Mouse (Mus musculus): ENCODE results near the gene Abca6. TPM values are rescaled to one million over a fixed set of nuclear protein-coding genes. Genes with fewer than 3 reads are reported as not detected.

The Abca6 gene
- polyA plus RNA-seq, 1 experiment from 2014 or later = 38.6 TPM

DNA sequence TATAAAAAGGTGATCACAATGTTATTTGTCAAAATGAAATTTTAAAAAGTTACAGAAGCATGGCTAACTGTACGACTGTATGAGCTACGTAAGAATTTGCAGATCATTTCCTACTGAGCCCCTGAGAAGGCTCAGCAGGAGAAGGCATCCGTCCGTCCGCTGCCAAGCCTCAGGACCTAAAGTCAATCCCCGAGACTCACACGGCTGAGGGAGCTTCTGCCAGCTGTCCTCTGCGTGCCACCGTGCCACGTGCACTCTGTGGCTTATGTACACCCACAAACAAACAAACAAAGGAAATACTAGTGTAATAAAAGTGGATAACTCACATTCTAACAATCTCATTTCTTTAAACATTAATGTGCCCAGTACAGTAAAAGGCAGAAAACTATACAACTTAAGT lies 33.3 kb upstream of the Abca6 start:
- Histone ChIP-seq H3K9ac (replicated peaks) (no peak overlapping the region), H3K27me3 (ENCODE audit: insufficient read depth, low read length) (no peaks in the 10 kb centered on the region), H3K27ac (ENCODE audit: low read depth) (no peak overlapping the region), H3K4me2 (ENCODE audit: low read depth, low read length) (peak overlapping the region; percentile 49), H3K4me3 (ENCODE audit: low read depth, low read length) (no peak overlapping the region), H3K4me1 (ENCODE audit: insufficient read depth) (no peaks in the 10 kb centered on the region), H3K9me3 (ENCODE audit: low read length) (no peaks in the 10 kb centered on the region), H3K36me3 (replicated peaks; ENCODE audit: insufficient read depth, low read length) (no peaks in the 10 kb centered on the region)
- TF ChIP-seq EP300 (IDR thresholded peaks at IDR 0.05; ENCODE audit: low read depth) (no peak), CTCF (IDR thresholded peaks at IDR 0.05; ENCODE audit: low read depth) (no peak)
- DNase-seq = no peak
- 45% methylated on average over 10 of the region's 10 CpGs for WGBS (ENCODE audit: insufficient replicate concordance)
- ATAC-seq = peak; percentile 53

DNA sequence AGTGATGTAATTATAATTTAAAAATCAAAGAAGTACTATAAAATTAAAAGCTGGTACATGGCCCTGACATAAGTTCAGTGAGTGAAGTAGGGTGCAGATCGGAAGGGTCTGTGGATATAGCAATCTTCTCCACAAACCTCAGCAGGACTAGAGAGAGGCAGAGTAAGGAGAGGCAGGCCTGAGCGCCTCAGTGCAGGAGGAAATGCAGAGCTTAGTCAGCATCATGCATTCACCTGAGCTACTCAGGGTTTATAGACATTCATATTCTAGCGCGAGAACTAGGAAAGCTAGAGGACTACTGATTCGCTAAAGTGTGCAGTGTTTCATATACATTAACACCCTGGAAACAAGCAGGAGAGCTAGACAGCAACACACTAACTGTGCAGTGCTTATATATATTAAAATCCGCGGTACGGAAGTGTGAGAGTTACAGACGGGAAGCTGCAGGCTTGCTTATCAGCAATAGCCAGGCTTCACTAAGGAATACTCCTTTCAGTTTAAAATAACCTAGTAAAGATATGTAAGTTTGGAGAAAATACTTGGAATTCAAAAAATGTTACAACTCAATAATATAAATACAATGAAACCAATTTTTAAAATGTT lies 32.7 kb upstream of the Abca6 start:
- no peaks in the 10 kb centered on the region for H3K4me1 ChIP-seq (ENCODE audit: insufficient read depth)
- H3K9me3 ChIP-seq (ENCODE audit: low read length) = no peaks in the 10 kb centered on the region
- TF ChIP-seq EP300 (IDR thresholded peaks at IDR 0.05; ENCODE audit: low read depth) (no peak), CTCF (IDR thresholded peaks at IDR 0.05; ENCODE audit: low read depth) (no peak)
- H3K4me2 ChIP-seq (ENCODE audit: low read depth, low read length) = peak overlapping the region; percentile 44
- DNase-seq (no peak), ATAC-seq (peak; percentile 73)
- no peak overlapping the region for H3K9ac ChIP-seq (replicated peaks)
- no peak overlapping the region for H3K4me3 ChIP-seq (ENCODE audit: low read depth, low read length)
- 50% methylated on average over 9 of the region's 9 CpGs for WGBS (ENCODE audit: insufficient replicate concordance)
- no peaks in the 10 kb centered on the region for H3K36me3 ChIP-seq (replicated peaks; ENCODE audit: insufficient read depth, low read length)
- H3K27me3 ChIP-seq (ENCODE audit: insufficient read depth, low read length) = no peaks in the 10 kb centered on the region
- no peak overlapping the region for H3K27ac ChIP-seq (ENCODE audit: low read depth)

DNA sequence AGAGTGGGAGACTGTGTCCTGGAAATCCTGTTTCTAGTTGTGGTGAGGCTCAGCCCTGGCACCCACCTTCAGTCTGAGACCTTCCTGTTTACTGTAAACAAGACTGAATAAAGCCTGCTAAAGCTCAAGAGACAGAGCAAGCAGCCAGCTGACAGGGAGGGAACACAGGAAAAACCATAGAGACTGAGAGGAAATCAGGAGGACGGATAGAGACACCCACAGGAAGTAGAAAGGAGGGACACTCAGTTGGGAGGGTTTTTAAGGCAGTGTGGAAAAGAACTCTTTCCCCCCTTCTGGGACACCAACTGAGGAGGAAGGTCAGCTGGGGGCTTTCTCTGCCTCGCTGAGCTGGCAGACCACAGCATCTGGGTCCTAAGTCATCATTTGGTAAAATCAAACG lies 23.2 kb upstream of the Abca6 start:
- Histone ChIP-seq H3K27me3 (ENCODE audit: insufficient read depth, low read length) (no peaks in the 10 kb centered on the region), H3K4me2 (ENCODE audit: low read depth, low read length) (no peak overlapping the region), H3K9me3 (ENCODE audit: low read length) (no peaks in the 10 kb centered on the region), H3K36me3 (replicated peaks; ENCODE audit: insufficient read depth, low read length) (no peaks in the 10 kb centered on the region), H3K27ac (ENCODE audit: low read depth) (no peak overlapping the region), H3K9ac (replicated peaks) (no peak overlapping the region), H3K4me1 (ENCODE audit: insufficient read depth) (no peaks in the 10 kb centered on the region), H3K4me3 (ENCODE audit: low read depth, low read length) (no peak overlapping the region)
- 40% methylated on average over 3 of the region's 3 CpGs for WGBS (ENCODE audit: insufficient replicate concordance)
- TF ChIP-seq EP300 (IDR thresholded peaks at IDR 0.05; ENCODE audit: low read depth) (no peak), CTCF (IDR thresholded peaks at IDR 0.05; ENCODE audit: low read depth) (no peak)
- ATAC-seq (no peak), DNase-seq (no peak)

DNA sequence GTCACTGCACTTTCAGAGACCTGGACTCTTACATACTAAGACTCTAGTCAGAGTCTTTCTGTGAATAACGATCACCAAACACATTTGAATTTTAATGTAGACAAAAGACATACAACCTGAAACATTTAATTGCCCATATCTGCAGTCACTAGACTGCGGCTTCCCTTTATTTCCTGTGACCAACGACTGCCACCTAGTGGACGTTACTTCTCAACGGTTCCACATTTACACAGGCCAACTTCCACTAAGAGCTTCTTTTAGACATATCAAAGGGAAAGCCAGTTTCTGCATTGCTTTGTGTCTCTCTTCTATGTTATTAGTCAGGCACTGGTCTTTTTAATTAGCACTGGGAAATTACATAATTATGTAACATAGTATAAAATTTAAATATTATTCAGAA lies 20.2 kb upstream of the Abca6 start:
- no peak overlapping the region for H3K9ac ChIP-seq (replicated peaks)
- H3K4me2 ChIP-seq (ENCODE audit: low read depth, low read length) = no peak overlapping the region
- H3K27me3 ChIP-seq (ENCODE audit: insufficient read depth, low read length) = no peaks in the 10 kb centered on the region
- 8% methylated on average over 5 of the region's 5 CpGs for WGBS (ENCODE audit: insufficient replicate concordance)
- no peak overlapping the region for H3K4me3 ChIP-seq (ENCODE audit: low read depth, low read length)
- DNase-seq = peak; percentile 67
- ATAC-seq = peak; percentile 54
- TF ChIP-seq CTCF (IDR thresholded peaks at IDR 0.05; ENCODE audit: low read depth) (peak; percentile 87), EP300 (IDR thresholded peaks at IDR 0.05; ENCODE audit: low read depth) (no peak)
- H3K4me1 ChIP-seq (ENCODE audit: insufficient read depth) = no peaks in the 10 kb centered on the region; the same call in 1 of the 2 replicates
- no peaks in the 10 kb centered on the region for H3K9me3 ChIP-seq (ENCODE audit: low read length)
- H3K36me3 ChIP-seq (replicated peaks; ENCODE audit: insufficient read depth, low read length) = no peaks in the 10 kb centered on the region
- H3K27ac ChIP-seq (ENCODE audit: low read depth) = no peak overlapping the region

DNA sequence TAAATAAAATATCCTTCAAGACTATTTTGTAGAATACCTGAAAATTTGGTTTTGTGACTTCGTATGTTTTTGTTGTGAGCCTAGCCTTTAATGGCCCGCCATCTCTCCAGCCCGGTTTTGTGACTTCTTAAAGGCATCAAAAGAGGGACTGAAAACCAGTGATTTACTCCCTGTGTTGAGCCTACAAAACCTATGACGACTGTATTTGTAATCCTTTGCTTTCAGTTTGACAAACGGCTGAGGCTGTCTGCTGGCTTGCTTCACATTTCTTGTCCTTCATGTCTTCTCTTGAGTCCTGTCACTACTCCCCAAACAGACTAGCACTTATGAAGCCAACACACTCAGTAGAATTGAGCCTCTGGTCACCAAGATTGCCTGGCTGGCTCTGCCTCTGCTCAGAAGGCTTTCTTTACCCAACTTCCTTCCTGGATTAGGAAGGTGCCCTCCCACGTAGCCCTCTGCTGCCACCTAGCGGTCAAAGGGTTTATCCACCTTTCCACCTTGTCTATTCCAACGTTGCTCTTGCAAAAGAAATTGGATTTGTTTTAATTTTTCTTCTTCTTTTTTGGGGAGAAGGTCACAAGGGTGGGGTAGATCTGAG lies 16.8 kb upstream of the Abca6 start:
- H3K4me1 ChIP-seq (ENCODE audit: insufficient read depth) = no peaks in the 10 kb centered on the region; the same call in 1 of the 2 replicates
- ATAC-seq (peak; percentile 86), DNase-seq (peak; percentile 92)
- H3K27me3 ChIP-seq (ENCODE audit: insufficient read depth, low read length) = no peaks in the 10 kb centered on the region
- WGBS (ENCODE audit: insufficient replicate concordance) = 31% methylated on average over 8 of the region's 8 CpGs
- peak overlapping the region; percentile 6; the same call in 1 of the 2 replicates for H3K4me3 ChIP-seq (ENCODE audit: low read depth, low read length)
- H3K27ac ChIP-seq (ENCODE audit: low read depth) = peak overlapping the region; percentile 36; the same call in 1 of the 2 replicates
- H3K9me3 ChIP-seq (ENCODE audit: low read length) = no peaks in the 10 kb centered on the region
- peak overlapping the region; percentile 52 for H3K4me2 ChIP-seq (ENCODE audit: low read depth, low read length)
- no peak for TF ChIP-seq EP300 (IDR thresholded peaks at IDR 0.05; ENCODE audit: low read depth)
- peak; percentile 99 for TF ChIP-seq CTCF (IDR thresholded peaks at IDR 0.05; ENCODE audit: low read depth)
- H3K9ac ChIP-seq (replicated peaks) = peak overlapping the region; percentile 47; the same call in 1 of the 2 replicates
- H3K36me3 ChIP-seq (replicated peaks; ENCODE audit: insufficient read depth, low read length) = no peaks in the 10 kb centered on the region

DNA sequence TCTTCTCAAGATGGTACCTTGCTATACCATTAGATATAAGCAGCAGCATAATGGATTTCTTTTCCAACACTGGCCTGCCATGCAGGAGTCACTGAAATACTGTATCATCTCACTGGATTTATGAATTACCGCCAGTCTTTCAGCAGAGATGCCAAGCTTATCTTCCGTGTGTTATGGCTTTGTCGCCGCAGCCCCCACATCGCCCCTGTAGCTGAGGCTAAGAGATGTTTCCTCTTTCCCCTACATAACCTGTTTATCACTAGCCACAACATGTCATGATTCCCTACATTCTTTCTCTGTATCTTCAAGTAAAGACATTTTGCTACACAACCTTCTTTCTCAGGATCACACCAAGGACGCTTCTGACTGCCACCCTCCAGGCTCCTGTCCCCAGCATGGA lies 15.7 kb upstream of the Abca6 start:
- WGBS (ENCODE audit: insufficient replicate concordance) = 58% methylated on average over 6 of the region's 6 CpGs
- ATAC-seq (no peak), DNase-seq (no peak)
- H3K4me3 ChIP-seq (ENCODE audit: low read depth, low read length) = no peak overlapping the region
- H3K4me1 ChIP-seq (ENCODE audit: insufficient read depth) = no peaks in the 10 kb centered on the region; the same call in 1 of the 2 replicates
- no peak overlapping the region for H3K4me2 ChIP-seq (ENCODE audit: low read depth, low read length)
- no peak for TF ChIP-seq CTCF (IDR thresholded peaks at IDR 0.05; ENCODE audit: low read depth)
- TF ChIP-seq EP300 (IDR thresholded peaks at IDR 0.05; ENCODE audit: low read depth) = no peak
- H3K36me3 ChIP-seq (replicated peaks; ENCODE audit: insufficient read depth, low read length) = no peaks in the 10 kb centered on the region
- H3K27me3 ChIP-seq (ENCODE audit: insufficient read depth, low read length) = no peaks in the 10 kb centered on the region
- no peak overlapping the region for H3K9ac ChIP-seq (replicated peaks)
- no peak overlapping the region for H3K27ac ChIP-seq (ENCODE audit: low read depth)
- no peaks in the 10 kb centered on the region for H3K9me3 ChIP-seq (ENCODE audit: low read length)

All from liver, postnatal 0 days (tissue).